Mouse (Mus musculus) left cerebral cortex, postnatal 4 days (tissue): ENCODE measurements around the gene A4gnt. TPM values are rescaled to one million over a fixed set of nuclear protein-coding genes. Genes with fewer than 3 reads are reported as not detected.
"Not testable (repeated sequence)": the region's sequence is repeated elsewhere in the genome, so short reads cannot be mapped to it uniquely, and the experiment has no call there.

Source experiments
- DNase-seq: peaks from one replicate; pipeline ENCODE4 v3.0.0-alpha.2; 2022
- intact Hi-C: fragments of 180-260 bp; cut with DNase I; formaldehyde crosslinking; loops from one replicate; pipeline ENCODE4 v1.15.1; 2025
- total RNA-seq, 2 experiments: library from RNA; stranded (reverse); gene quantifications; 2 replicates each; pipeline ENCODE4 v1.2.3; 2021

A4gnt gene
- total RNA-seq, result not detected

DNA sequence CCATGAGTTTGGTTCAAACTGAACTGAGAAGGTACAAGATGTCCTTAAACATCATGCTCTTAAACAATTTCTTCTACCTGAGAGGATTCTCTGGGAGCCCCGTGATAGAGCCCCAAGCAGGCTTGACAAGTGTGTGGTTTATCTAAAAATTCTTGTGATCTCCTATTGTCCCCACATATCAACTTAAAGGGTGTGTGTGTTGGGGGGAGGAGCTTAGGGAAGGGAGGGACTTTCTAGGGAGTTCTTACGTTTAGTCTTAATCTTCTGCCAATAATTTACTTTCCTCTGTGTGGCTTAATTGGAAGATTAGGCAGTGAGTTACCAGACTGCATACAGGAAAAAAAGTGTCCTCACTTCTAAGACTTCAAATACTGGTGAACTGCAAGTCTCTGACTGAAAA, at the start of gene A4gnt:
Gene A4gnt (plus strand): TSS at position 301 of the 400 bp plus-strand sequence.
- no peak for DNase-seq
- intact Hi-C loops, result no loop called here

DNA sequence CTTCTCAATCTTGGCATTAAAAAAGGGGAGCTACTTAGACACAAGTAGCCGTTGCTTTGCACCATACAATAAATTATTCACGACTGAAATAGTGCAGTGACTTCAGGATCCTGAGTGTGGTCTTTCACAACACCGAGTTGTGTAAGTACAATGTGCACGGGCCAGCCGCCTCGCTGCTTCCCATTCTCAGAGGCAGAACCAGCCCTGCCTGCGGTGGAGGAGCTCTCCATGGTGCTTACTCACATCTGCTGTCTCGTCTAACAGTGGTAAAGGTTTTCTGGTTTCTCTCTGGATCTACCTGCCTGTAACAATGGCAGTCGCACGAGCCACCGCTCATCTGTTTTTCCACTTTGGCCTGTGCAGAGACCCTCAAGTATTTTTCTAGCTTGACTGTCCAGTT, 48.6 kb upstream of the A4gnt start:
- peak; percentile 11 for DNase-seq
- intact Hi-C loops, result no loop called here

DNA sequence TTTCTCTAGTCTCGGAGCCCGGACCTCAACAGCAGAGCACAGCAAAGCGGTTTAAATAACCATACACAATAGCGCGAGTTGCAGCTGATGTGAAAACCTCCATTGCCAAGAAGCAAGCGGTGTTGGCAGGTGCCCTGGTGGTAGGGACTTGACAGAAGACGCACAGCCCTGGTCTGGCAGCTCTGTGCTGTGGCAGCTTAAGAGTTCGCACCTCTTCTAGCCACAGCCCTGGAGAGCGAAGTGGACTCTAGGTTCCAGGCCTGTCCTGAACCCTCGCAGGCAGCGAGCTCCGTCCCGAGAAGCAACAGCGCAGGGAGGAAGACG, 44.3 kb upstream of the A4gnt start:
- DNase-seq, result peak; percentile 52
- intact Hi-C loops, result no loop called here

DNA sequence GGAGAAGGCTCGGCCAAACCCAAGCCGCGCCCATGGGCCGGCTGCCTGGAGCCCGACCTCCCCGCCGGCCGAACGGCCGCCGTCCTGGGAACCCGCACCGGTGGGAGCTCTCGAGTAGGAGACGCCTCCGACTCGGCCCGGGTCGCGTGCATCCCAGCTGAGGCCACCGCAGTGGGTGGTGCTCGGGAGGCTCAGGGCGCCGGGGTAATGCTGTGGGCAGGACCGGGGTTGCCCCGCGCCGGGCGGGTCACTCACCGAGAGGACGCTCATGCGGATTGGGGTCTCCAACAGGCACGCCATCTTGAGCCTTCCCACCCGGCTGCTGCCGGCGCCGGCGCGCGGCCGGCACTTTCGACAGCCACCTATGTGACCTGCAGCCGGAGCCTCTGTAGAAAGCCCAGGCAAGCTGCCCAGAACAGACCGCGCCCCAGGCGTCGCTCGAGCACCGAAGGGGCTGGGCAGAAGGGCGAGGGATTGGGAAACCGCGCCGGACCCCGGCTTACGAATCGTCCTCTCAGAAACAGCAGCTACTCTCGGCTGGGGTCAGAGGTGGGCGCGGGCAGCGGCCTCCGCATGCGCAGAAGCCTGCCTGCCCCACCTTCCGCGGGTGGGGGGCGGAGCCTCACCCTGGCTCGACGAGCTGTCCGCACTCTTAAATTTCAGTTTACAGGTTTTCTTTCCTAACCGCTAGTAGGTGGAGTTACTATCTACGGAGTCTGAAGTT, 43.8 kb upstream of the A4gnt start, which contains the start of gene Armc8:
Gene Armc8 (minus strand): TSS at position 553 of the 724 bp plus-strand sequence.
- intact Hi-C loops, result no loop called here
- DNase-seq, result peak; percentile 92

DNA sequence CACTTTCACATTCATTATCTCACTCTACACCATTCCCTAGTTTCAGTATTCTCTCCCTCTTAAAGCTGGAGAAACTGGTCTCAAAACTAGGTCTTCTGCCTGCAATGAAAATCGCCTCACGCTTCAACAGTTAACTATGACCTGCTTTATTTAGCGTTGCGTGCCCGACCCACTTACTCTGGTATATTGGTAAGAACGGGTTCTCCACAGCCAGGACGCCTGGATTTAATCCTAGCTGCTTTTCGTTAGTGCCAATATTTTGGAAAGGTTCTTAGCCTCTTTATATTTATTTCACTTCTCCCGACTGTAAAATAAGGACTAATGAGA, 43.3 kb upstream of the A4gnt start:
- intact Hi-C loops, result no loop called here
- DNase-seq, result peak; percentile 9

DNA sequence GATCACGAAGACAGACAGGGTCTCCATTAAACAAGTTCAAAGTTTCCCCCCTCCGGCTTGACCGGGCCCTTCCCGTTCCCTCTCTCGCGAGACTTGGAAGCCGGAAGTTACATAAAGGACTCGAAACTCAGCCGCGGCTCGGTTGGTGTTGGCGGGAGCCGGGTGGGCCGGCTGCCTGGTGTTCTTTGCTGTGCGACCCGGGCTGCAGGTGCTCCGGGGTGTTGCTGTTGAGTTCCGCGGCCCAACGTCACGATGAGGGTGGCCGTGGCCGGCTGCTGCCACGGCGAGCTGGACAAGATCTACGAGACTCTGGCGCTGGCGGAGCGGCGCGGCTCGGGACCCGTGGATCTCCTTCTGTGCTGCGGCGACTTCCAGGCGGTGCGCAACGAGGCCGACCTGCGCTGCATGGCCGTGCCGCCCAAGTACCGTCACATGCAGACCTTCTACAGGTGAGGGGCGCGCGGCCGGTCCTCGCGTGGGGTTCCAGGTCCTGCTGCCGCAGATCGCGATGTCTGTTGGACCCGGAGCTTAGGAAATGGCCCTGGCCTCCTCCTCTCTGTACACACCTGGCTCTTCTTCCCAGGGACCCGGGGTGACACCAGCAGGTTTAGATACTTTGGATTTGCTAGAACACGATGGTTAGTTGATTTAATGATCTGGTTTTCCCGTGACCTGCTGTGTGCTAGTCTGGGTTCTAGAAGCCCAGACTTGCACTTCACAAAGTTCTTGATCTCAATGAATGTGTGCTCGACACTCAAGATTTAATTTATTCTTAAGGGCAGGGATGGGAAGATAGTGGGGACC, 36.4 kb upstream of the A4gnt start, which contains the start of gene Dbr1:
Gene Dbr1 (plus strand): TSS at position 123 of the 804 bp plus-strand sequence.
- peak; percentile 91 for DNase-seq
- intact Hi-C loops, result no loop called here

DNA sequence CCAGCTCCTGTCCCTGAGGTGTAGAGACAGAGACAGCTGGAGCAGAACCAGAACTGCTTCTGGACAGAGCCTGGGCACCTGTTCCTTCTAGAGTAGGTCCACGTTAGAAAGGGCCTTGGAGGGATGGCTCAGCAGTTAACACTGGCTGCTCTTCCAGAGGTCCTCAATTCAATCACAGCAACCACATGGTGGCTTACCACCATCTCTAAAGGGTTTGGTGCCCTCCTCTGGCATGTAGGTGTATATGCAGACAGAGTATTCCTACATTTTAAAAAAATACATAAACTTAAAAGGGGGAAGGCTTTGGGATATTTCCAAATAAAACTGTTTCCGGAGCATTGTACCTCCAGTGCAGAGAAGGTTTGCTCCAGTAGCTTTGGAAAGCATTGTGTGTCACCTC, 31.6 kb upstream of the A4gnt start:
- intact Hi-C loops, result no loop called here
- DNase-seq, result peak; percentile 18

DNA sequence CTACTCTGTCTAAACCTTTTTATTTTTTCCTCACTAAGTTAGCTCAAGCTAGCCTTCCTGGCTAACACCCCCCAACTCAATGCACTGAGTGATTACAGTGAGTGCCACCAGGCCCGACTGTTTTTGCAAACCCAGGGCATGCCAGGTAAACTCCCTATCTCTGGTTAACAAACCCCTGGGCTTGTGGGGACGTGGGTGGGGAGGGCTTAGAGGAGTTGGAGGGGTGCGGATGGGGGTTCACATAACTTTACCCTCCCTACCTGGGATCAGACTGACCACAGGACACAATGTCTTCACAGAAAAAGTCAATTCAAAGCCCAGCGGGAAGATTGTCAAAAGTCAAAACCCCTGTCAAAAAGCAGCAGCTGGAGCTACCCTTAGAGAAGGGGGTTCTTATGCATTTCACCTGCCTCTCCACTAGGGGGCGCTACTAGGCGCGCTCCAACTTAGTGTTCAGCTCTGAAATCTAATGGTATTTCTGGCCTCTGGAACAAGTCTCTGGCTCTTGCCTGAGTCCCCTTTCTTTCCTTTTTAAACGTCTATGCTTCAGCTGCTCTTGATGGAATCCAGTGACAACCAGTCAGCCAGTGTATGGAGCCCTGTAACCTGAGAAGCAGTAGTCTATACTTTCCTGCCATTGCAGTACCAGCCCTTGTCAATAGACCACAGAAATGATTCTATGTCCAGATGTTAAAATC, 24.6 kb upstream of the A4gnt start:
- peak; percentile 53 for DNase-seq
- intact Hi-C loops, result loop anchor here (5.0 kb wide), 1 partner anchor 75 kb away; no protein-coding TSS in a partner anchor

DNA sequence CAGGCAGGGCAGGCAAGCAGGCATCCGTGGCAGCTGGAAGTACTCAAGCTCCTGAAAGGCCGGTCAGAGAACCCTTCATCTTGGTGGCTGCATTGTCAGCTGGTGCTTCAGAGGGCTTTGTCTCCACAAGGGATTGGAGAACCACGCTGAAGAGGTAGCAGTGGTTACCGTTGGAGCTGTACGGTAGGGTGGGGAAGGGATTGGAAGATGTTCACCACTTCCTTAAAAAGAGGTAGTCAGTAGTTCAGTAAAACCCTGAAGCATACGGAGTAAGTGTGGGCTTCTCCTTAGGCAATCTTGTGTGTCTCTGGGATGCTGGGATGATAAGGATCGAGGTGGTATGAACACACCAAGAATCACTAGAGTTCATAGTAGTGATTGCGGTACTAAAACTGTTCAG, 21.2 kb upstream of the A4gnt start:
- DNase-seq, result no peak
- intact Hi-C loops, result no loop called here

DNA sequence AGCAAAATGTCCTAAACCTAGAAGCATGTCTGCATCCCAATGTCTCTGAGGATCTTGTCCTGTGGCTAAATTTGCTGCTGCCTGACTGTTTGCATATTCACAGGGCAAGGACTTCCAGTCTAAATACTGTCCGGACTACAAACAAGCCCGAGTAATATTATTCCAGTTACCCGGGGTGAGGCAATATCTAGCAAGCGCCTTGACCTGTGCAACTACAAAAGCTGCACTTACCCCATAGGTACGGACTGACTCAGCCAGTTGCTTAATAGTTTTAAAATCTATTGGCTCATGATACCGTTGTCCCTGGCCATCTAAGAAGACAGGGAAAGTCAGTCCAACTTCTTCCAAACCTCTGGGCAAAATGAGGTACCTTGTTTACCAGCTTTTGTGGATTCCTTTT, 13.2 kb upstream of the A4gnt start:
- intact Hi-C loops, DNase-seq: not testable (repeated sequence)

DNA sequence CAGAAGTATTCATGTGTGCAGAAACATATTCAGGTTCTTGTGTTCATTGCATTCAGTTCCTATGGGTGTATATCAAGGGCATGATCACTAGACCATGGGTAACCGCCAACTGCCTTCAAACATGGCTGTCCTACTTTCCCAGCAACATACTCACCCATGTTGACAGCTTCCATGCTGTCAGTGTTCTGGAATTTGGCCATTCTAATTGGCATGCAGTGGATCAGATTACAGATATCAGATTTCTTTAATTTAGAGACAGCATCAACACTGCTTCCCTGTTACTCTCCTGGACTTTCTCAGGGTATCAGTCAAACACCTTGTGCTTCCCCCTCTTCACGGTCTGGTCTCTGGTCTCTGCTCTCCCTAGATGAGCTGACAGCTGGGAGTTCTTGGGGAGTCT, 8.7 kb upstream of the A4gnt start:
- DNase-seq, result no peak
- intact Hi-C loops, result no loop called here

DNA sequence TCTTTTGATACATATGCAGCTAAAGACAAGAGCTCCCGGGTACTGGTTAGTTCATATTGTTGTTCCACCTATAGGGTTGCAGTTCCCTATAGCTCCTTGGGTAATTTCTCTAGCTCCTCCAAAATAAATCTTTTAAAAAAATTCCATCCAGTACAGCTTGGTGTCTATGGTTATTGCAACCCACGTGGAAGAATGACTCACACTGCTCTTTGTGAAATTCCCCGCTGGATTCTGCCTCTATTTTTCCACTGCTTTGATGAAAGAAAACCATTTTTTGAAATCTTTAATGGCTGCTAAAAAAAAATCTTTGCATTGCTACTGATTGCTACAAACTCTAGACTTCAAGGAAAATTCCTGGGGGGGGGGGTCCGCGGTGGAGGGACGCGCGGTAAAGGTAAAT, 7.4 kb downstream of the A4gnt start:
- DNase-seq, result no peak
- intact Hi-C loops, result no loop called here

DNA sequence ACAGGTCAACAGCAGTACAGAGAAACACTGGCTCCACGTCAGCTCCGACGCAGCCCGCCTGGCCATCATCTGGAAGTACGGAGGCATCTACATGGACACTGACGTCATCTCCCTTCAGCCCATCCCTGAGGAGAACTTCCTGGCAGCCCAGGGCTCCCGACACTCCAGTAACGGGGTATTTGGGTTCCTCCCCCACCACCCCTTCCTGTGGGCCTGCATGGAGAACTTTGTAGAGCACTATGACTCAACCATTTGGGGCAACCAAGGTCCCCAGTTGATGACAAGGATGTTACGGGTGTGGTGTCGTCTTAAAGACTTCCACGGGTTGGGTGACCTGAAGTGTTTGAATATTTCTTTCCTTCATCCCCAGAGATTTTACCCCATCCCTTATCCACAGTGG, 7.9 kb downstream of the A4gnt start:
- DNase-seq, result no peak
- intact Hi-C loops, result no loop called here

DNA sequence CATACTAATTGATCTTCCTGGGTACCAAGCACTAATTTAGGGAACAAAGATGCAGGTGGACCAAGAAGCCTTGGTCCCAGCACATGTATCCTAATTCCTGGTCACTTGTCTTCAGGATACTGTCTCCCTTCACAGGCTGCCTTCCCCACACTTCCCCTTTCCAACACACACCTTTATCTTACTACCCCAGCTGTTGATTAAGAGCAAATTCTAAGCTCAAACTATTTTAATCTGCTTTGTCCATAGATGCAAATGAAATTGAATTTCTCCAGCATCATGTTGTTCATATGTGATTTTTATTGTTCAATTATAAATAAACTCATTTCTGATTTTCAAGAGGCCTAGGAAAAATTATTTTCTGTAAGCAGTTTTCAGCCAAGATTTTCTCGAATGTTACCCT, 9.7 kb downstream of the A4gnt start:
- no peak for DNase-seq
- intact Hi-C loops, result no loop called here

DNA sequence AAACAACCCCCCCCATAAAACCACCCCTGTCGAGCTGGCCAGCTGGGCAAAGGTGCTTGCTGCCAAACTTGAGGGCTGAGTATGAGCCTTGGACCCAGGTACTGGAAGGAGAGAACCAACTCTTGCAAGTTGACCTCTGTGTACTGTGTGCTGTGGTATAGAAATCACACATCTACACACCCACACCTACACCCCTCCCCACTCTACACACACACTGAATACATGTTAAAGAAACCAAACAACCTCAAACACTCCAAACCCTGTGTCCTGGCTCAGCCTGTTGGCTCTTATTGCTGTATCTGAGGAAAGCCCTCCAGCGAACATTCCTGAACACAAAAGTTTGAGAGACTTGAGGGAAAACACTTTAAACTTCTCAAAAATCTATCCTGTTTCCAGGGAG, 10.7 kb downstream of the A4gnt start:
- DNase-seq, result no peak
- intact Hi-C loops, result no loop called here

DNA sequence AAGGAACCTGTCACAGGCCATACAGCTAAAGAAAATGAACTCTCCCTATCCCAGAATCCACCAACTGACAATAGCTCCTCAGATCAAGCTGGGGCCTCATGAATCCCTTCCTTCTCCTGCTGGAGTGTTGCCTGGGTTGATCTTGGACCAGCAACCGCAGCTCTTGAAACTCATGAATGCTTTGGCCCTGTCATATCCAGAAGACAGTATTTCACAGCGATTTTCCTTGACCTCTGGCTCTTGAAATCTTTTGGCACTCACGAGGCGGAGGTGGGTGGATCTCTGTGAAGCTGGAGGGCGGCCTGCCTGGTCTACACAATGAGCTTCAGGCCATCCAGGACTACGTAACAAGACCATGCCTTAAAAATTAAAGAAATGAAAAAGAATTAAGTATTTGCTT, 11.8 kb downstream of the A4gnt start:
- no peak for DNase-seq
- intact Hi-C loops, result no loop called here

DNA sequence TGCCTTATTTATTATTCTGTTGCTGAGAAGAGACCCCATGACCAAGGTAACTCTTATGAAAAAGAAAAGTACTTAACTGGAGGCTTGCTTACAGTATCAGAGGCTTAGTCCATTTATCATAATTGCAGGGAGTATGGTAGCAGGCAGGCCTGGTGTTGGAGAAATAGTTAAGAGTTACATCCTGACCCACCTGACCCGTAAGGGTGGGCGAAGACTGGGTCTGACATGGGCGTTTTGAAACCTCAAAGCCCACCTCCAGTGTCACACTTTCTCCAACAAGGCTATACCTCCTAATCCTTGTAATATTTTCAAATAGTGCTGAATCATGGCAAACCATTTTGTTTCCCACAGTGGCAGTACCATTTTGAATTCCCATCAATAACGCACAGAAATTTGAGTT, 16.3 kb downstream of the A4gnt start:
- no peak for DNase-seq
- intact Hi-C loops, result no loop called here

DNA sequence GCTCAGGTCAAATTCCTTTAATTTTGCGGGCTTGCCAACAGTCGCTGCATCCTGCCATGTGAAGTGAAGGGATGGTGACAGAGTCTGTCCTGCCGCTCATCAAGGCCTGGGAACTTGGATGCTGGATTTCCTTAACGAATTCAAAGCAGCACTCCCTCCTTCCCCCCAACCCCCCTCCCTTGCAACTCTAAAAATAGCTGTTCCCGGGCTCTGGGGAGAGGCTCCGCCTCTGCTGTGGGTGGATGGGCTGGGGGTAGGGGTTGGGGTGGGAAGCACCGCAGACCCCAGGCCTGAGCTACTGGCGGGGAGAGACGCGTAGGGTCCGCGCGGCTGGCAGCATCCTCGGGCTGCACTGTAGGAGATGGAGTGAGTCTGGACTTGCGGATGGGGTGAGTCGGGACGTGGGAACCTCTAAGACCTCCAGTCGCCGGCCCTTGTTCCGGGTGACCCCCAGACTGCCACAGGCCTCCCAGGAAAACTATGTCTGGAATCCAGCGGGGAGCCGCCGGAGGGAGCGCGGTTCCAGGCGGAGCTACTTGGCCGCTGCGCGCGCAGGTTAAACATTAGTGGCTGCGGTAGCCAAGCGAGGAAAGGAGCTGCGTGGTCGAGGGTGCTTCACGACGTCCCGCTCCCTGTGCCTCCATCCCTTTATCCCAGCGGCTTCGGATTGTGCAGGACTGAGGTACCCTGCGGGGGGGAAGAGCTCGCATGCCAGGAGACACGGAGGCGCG, 17.1 kb downstream of the A4gnt start, which contains the start of gene Dzip1l:
Gene Dzip1l (plus strand): TSS at position 216 of the 731 bp plus-strand sequence.
- intact Hi-C loops, result no loop called here
- DNase-seq, result peak; percentile 75

DNA sequence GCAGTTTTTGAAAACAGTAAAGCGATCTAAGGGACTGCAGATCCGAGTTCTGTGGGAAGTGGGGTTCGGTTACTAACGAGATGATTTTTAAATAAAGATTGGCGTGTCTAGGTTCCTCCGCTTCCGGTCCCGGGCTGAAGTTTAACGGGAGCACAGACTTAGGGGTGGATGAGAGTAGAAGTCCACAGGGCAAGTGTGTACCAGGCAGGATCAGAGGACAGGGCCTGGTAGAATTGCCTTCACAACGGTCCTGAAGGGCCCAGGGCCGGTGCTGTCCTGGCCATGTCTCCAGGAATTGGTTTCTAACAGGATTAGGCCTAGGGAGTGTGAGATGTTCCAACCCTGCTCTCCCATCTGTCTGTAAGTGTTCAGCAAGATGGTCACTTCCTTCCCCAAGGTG, 17.8 kb downstream of the A4gnt start:
- intact Hi-C loops, result no loop called here
- DNase-seq, result no peak

DNA sequence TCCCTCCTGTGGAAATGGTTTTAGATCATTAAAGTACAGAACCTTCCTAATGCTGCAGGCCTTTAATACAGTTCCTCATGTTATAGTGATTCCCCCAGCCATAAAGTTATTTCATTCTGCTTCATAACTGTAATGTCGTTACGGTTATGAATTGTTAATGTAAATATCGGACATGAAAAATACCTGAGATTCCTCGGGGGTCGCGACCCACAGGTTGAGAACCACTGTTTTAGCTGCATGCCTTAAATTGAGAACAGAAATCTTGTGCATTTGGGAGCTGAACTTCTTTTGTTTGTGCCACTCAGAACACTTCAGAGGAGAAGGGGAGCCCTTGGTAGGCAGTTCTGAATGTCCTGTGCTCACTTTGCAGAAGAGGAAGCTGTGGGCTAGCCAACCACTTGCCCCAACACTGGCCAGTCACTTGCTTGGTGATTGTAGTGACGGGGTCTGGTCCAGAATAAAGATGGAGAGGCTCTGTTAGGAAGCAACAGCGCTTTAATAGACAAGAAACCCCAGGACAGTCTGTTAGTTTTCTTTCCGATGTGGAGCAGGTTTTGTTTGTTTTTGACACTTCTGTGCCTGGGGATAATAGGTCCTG, 18.3 kb downstream of the A4gnt start:
- intact Hi-C loops, result no loop called here
- no peak for DNase-seq

DNA sequence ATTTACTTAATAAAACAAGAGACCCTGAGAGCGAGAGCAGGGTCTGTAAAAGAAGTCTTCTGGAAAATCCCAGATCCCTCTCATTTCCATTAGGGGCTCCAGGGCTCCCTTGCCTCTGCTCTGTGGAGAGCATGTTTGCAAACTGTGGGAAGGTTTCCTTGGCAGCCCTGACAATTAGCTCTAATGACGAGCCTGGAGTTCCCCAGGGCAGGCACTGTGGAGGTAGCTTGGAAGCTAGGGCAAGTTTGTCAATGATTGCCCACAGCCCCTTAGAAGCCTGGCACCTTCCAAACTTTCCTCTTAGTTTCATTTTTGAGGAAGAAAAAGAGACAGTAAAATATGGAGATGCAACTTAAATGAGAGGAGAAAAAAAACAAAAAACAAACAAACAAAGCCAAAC, 19.5 kb downstream of the A4gnt start:
- peak; percentile 13 for DNase-seq
- intact Hi-C loops, result no loop called here
